In genomic region chr13:54704890-54705289, GRCm38 (mm10) we compare ENCODE assay signal across 23 mouse cellular contexts. TPM values are rescaled to one million over a fixed set of nuclear protein-coding genes. Genes with fewer than 3 reads are reported as not detected.
"Had no signal": no experiment of that assay in that cellular context is flagged by ENCODE, and none has a peak within 500 bp of the region (broad histone marks: within the 10 kb centered on the region; RNA-seq: fewer than 3 reads in every experiment).

No protein-coding gene starts in this region.

- H3K27ac ChIP-seq: midbrain, embryonic 10.5 days; midbrain, embryonic 12.5 days; neural tube, embryonic 13.5 days; neural tube, embryonic 15.5 days had no signal

- ATAC-seq: midbrain, embryonic 16.5 days had no signal

- H3K9ac ChIP-seq: lung, embryonic 14.5 days; midbrain, embryonic 12.5 days; neural tube, embryonic 13.5 days; neural tube, embryonic 15.5 days had no signal

- H3K27me3 ChIP-seq: neural tube, embryonic 13.5 days; neural tube, embryonic 15.5 days had no signal

- DNase-seq: lung, adult 18-20 months; lung, embryonic 14.5 days; lung, postnatal 10 days; lung, postnatal 4 days; midbrain, embryonic 14.5 days; retina, postnatal 1 day; right cerebral cortex, adult 18-20 months; right cerebral cortex, postnatal 25 days; right cerebral cortex, postnatal 4 days; spleen, adult 18-20 months; thymus, adult 18-20 months; thymus, postnatal 14 days; thymus, postnatal 36 days had no signal

- H3K4me2 ChIP-seq: lung, embryonic 14.5 days; midbrain, embryonic 12.5 days; neural tube, embryonic 13.5 days; neural tube, embryonic 15.5 days had no signal

- H3K9me3 ChIP-seq: midbrain, embryonic 10.5 days; midbrain, embryonic 12.5 days; neural tube, embryonic 13.5 days; neural tube, embryonic 15.5 days had no signal

- H3K36me3 ChIP-seq: midbrain, embryonic 10.5 days; midbrain, embryonic 12.5 days; neural tube, embryonic 13.5 days; neural tube, embryonic 15.5 days had no signal

- H3K4me3 ChIP-seq: midbrain, embryonic 10.5 days; midbrain, embryonic 12.5 days; myocyte; neural tube, embryonic 13.5 days; neural tube, embryonic 15.5 days had no signal

- H3K4me1 ChIP-seq: midbrain, embryonic 10.5 days; midbrain, embryonic 12.5 days; neural tube, embryonic 13.5 days; neural tube, embryonic 15.5 days had no signal

RNA-seq across cellular contexts. Expression of gene Cdhr2, which starts 3.6 kb away (rescaled TPM):
- total RNA-seq: megakaryocyte, adult 5-6 weeks; megakaryocyte-erythroid progenitor cell, adult 5-6 weeks had no signal
- polyA plus RNA-seq: lung, embryonic 14.5 days; lung, embryonic 16.5 days; midbrain, embryonic 10.5 days; myocyte had no signal

RNA-seq across cellular contexts. Expression of gene Gprin1, which starts 44.8 kb away (rescaled TPM):
- total RNA-seq: megakaryocyte, adult 5-6 weeks; megakaryocyte-erythroid progenitor cell, adult 5-6 weeks had no signal
- polyA plus RNA-seq: liver, embryonic 16.5 days had no signal
